Mouse (Mus musculus) intestine, postnatal 0 days (tissue): ENCODE data around the gene Pomc. TPM values are rescaled to one million over a fixed set of nuclear protein-coding genes. Genes with fewer than 3 reads are reported as not detected.
A peak's percentile ranks its signal among the peaks of the same experiment; 100 is the strongest.

Source experiments
- ATAC-seq: fragments of 200-750 bp; cut with Nextera tagmentation; 2 replicates; pipeline ENCODE4 v1.8.0; 2017; ENCODE audit warnings: mild to moderate bottlenecking, moderate TSS enrichment, moderate library complexity
- H3K27ac ChIP-seq: fragments of 300-500 bp; sonication (generic); 2 replicates; pipeline ENCODE4 v1.5.1; 2014; ENCODE audit warnings: mild to moderate bottlenecking, low read depth, low read length, moderate library complexity
- H3K27me3 ChIP-seq: fragments of 300-500 bp; sonication (generic); replicated peaks from 2 replicates; pipeline ENCODE4 v1.6.1; 2014; ENCODE audit warnings: low read length, mixed read lengths; ENCODE audit not compliant: control insufficient read depth, insufficient read depth
- H3K36me3 ChIP-seq: fragments of 300-500 bp; sonication (generic); 2 replicates; pipeline ENCODE4 v1.6.1; 2014; ENCODE audit warnings: mild to moderate bottlenecking, moderate library complexity; ENCODE audit not compliant: control insufficient read depth, insufficient read depth
- H3K4me1 ChIP-seq: fragments of 300-500 bp; sonication (generic); replicated peaks from 2 replicates; pipeline ENCODE4 v1.6.1; 2014; ENCODE audit warnings: antibody characterized with exemption, low read length, mixed read lengths; ENCODE audit not compliant: control insufficient read depth, insufficient read depth
- H3K4me2 ChIP-seq: fragments of 300-500 bp; sonication (generic); replicated peaks from 2 replicates; pipeline ENCODE4 v1.6.1; 2014; ENCODE audit warnings: low read depth, mild to moderate bottlenecking, moderate library complexity
- H3K4me3 ChIP-seq: fragments of 300-500 bp; sonication (generic); 2 replicates; pipeline ENCODE4 v1.5.1; 2014; ENCODE audit warnings: low read depth, low read length
- H3K9ac ChIP-seq: fragments of 300-500 bp; sonication (generic); 2 replicates; pipeline ENCODE4 v1.6.1; 2014; ENCODE audit warnings: mild to moderate bottlenecking, low read depth, low read length
- H3K9me3 ChIP-seq: fragments of 300-500 bp; sonication (generic); 2 replicates; pipeline ENCODE4 v1.6.1; 2016; ENCODE audit warnings: mixed run types; ENCODE audit not compliant: control insufficient read depth
- CTCF ChIP-seq: sonication (generic); IDR thresholded peaks from 2 replicates; pipeline ENCODE4 v1.5.1; 2016; ENCODE audit warnings: low read depth, mild to moderate bottlenecking, control low read depth, antibody characterized with exemption, moderate library complexity
- WGBS: fragments of 180-500 bp; shearing (Covaris S2); extraction: QIAGEN DNeasy Blood & Tissue Kit; methylation state at CpG from one replicate; pipeline ENCODE4 v1.1.7; 2014; 5-methylcytosine and 5-hydroxymethylcytosine counted together
- polyA plus RNA-seq: library from polyadenylated mRNA; unstranded; fragments of >200 nt; fragmentation: Nextera tagmentation; extraction: Ambion mirVana; gene quantifications from 2 replicates; pipeline ENCODE4 v1.2.1, GENCODE M21; 2015

The Pomc gene
- polyA plus RNA-seq, 1 experiment from 2014 or later = 1.3 TPM

DNA sequence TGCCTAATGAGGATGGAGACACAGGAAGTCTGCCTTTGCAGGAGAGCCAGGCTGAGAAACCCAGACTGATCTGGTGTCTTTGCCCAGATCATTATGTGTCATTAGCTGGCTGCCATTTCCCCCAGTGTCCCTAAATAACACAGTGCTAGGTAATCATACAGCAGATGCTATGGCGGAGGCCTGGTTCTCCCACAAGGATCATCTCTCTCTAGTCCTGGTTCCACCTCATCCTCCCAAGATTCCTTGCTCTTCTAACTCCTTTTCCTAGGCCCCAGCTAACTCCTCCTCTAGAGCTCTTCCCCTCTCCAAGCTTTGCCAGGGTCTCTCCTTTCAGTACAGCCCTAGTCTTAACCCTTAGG lies 26.2 kb downstream of the Pomc start:
- peak overlapping the region; percentile 85 for H3K4me2 ChIP-seq
- ATAC-seq = 0 out of 2 replicates have a peak, but pooled peaks have one; percentile 2
- H3K9me3 ChIP-seq = no peaks in the 10 kb centered on the region
- WGBS = 71% methylated on average over 1 of the region's 1 CpGs
- H3K9ac ChIP-seq = no peak overlapping the region
- no peaks in the 10 kb centered on the region for H3K27me3 ChIP-seq
- H3K4me3 ChIP-seq = no peak overlapping the region
- H3K36me3 ChIP-seq = no peaks in the 10 kb centered on the region; the same call in 1 of the 2 replicates
- peaks cover 2% of the 10 kb centered on the region; the same call in 1 of the 2 replicates for H3K4me1 ChIP-seq
- H3K27ac ChIP-seq = no peak overlapping the region
- no peak for TF ChIP-seq CTCF

DNA sequence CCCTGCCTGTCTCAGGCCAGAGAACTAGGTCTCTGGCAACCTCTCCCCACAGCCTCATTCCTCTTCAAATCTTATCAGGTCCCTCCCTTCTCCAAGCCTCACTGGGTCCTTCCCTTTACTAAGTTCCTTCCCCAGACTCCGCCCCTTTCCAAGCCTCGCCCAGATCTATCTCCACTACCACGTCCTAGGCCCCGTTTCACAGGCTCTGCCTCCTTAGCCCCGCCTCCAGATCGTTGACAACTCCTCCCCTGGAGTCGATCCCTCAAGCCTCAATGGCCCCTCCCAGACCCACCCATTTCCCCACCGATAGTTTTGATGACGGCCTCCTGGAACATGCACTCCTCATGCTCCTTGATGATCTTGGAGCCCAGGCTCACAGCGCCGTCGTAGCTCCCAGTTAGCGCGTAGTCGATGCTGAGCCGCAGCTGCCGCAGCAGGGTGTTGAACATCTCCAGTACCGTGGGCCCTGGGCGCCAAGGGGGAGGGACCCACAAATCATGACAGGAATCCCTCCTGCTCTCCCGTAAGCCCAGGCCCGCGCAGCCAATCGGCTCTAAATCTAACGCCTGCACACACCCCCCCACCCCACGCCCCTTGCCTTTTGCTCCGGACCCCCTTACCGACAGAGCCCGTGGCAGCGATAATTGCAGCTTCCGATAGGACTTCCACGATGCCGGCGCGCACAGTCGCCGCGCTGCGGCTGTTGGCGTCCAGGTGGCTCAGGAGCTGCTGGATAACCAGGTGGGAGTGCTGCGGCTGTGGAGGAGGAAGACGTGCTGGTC lies 26.8 kb downstream of the Pomc start:
- WGBS = under 1% methylated on average over 41 of the region's 41 CpGs
- no peak for TF ChIP-seq CTCF
- Histone ChIP-seq H3K27me3 (no peaks in the 10 kb centered on the region), H3K36me3 (no peaks in the 10 kb centered on the region; the same call in 1 of the 2 replicates), H3K9me3 (no peaks in the 10 kb centered on the region), H3K9ac (peak overlapping the region; percentile 40), H3K4me1 (peaks cover 2% of the 10 kb centered on the region; the same call in 1 of the 2 replicates), H3K27ac (0 out of 2 replicates have a peak overlapping the region, but pooled peaks have one; percentile 15), H3K4me3 (peak overlapping the region; percentile 35), H3K4me2 (peak overlapping the region; percentile 85)
- ATAC-seq = peak; percentile 91

DNA sequence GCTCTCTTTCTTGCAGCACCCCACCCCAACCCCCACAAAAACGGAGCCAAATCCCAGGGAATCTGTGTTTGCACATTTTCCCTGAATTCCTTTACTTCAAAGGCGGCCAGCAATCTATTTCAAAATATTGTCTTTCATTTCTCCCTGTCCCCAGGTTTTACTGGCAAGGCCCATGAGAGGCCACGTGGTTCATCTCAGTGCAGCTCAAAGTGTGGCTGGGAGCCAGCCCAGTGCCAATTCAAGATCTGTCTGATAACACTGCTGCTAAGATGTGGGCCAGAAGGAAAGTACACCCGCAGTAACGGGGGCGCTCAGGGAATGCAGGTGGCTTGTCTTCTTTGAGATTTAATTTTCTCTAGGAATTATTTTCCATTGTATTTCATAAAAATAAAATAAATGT lies 27.5 kb downstream of the Pomc start:
- Histone ChIP-seq H3K4me1 (peaks cover 2% of the 10 kb centered on the region; the same call in 1 of the 2 replicates), H3K36me3 (no peaks in the 10 kb centered on the region; the same call in 1 of the 2 replicates), H3K4me2 (peak overlapping the region; percentile 85), H3K27ac (no peak overlapping the region), H3K9ac (no peak overlapping the region), H3K4me3 (no peak overlapping the region; the same call in 1 of the 2 replicates), H3K9me3 (no peaks in the 10 kb centered on the region), H3K27me3 (no peaks in the 10 kb centered on the region)
- TF ChIP-seq CTCF = no peak
- 20% methylated on average over 6 of the region's 6 CpGs for WGBS
- no peak for ATAC-seq

DNA sequence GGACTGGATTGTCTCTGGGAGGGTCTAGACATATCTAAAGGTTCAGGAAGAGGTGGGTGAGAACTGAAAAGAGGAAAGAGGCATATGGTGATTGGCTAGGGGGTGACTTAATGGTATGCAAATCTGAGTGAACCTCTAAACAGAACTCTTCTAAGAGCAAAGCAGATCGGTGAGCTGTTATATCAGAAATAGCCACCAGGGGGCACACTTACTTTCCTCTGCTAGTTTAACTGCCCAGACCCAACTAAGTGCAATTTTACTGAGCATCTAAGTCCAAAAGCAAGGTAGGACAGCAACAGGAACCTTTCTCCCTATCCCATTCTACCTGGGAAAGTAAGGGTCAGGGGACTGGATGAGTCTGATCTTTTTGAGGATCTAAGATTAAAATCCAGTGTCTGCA lies 29.0 kb downstream of the Pomc start:
- no peak overlapping the region for H3K4me2 ChIP-seq
- H3K4me1 ChIP-seq = peaks cover 2% of the 10 kb centered on the region; the same call in 1 of the 2 replicates
- no peak for ATAC-seq
- H3K27me3 ChIP-seq = no peaks in the 10 kb centered on the region
- TF ChIP-seq CTCF = peak; percentile 84
- 0% methylated on average over 1 of the region's 1 CpGs for WGBS
- H3K36me3 ChIP-seq = no peaks in the 10 kb centered on the region
- no peaks in the 10 kb centered on the region for H3K9me3 ChIP-seq
- H3K9ac ChIP-seq = no peak overlapping the region
- H3K4me3 ChIP-seq = no peak overlapping the region
- no peak overlapping the region for H3K27ac ChIP-seq

DNA sequence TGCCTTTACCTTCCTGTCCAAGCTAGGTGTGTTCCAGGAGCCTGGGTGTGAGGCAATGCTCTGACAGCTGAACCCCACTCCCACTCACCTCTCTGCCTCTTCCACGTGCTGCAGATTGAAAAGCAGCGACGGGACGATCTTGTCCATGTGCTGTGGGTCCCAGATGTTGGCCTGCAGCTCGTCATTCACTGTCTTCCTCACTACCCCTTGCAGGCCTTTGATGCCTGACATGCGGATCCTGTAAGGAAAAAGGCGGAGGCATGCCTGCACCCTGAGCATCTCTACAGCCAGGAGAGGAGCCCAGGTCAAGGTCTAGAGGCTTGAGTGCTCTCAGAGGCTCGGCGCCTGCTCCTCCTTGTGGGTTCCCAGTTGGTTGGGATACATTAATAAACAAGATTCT lies 29.7 kb downstream of the Pomc start:
- Histone ChIP-seq H3K27ac (no peak overlapping the region), H3K4me3 (no peak overlapping the region), H3K9ac (no peak overlapping the region), H3K4me2 (no peak overlapping the region), H3K27me3 (no peaks in the 10 kb centered on the region), H3K36me3 (no peaks in the 10 kb centered on the region), H3K4me1 (peaks cover 2% of the 10 kb centered on the region; the same call in 1 of the 2 replicates), H3K9me3 (no peaks in the 10 kb centered on the region)
- ATAC-seq = no peak
- WGBS = 76% methylated on average over 9 of the region's 9 CpGs
- TF ChIP-seq CTCF = no peak

DNA sequence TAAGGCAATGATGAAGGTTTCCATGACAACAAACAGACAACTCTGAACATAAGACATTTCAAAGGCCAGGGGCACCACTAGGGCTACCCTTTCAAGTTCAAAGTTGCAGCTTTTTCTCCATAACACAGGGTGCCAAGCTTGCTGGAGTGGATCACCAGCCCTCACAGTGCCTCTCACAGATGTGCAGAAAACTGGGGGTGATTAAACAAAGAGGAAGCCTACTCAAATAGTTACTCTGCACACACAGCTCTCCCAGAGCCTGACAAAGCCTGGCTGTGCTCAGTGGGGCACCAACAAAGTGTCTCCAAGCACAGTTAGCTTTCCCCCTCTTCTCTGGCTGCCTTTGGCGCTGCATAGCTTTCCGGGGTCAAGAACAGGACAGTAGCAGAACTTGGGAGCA lies 35.2 kb downstream of the Pomc start:
- H3K27me3 ChIP-seq = no peaks in the 10 kb centered on the region
- no peak for TF ChIP-seq CTCF
- no peaks in the 10 kb centered on the region; the same call in 1 of the 2 replicates for H3K36me3 ChIP-seq
- H3K4me3 ChIP-seq = no peak overlapping the region
- no peak overlapping the region for H3K27ac ChIP-seq
- no peak for ATAC-seq
- WGBS = 58% methylated on average over 2 of the region's 2 CpGs
- H3K9me3 ChIP-seq = no peaks in the 10 kb centered on the region
- H3K4me2 ChIP-seq = no peak overlapping the region
- no peak overlapping the region for H3K9ac ChIP-seq
- H3K4me1 ChIP-seq = no peaks in the 10 kb centered on the region
